Mouse (Mus musculus): ENCODE results near the gene Aplf.

DNA sequence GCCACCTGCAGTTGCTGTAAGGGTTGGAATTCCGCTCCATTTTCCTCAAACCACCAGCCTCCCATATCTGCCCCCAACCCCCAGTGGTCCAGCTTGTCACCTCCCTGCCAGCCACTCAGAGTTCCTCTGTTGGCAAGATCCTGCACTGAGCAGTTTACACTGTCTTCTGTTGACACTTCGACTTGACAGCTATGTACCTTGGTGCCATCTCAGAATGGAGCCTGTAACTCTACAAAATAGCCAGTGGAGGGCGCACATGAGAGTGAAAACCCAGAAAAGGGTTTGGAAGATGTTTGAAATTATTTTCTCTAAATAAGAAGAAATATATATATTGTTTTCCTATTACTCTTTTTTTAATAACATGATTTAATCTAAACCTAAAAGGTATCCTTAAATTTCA lies 34.3 kb upstream of the Aplf start:
- TF ChIP-seq CTCF (IDR thresholded peaks at IDR 0.05; ENCODE audit: low read depth, low read length), result no peak
- TF ChIP-seq POLR2A (IDR thresholded peaks at IDR 0.05; ENCODE audit: extremely low read depth, insufficient read depth, low read length), result no peak
